Mouse (Mus musculus): ENCODE data around the gene Gdpd3.

Gene Gdpd3

GRCm38 (mm10) chr7:126786142-126786541 is 20.0 kb downstream of the Gdpd3 start:
- no peak for DNase-seq (ENCODE audit: low spot score in 2 of 2)

- DNase-seq (ENCODE audit: low spot score in 2 of 2), result no peak
Observed at GRCm38 (mm10) chr7:126789141-126789540, 23.0 kb downstream of the Gdpd3 start.

GRCm38 (mm10) chr7:126791851-126792720 is 26.0 kb downstream of the Gdpd3 start, which contains the start of gene Ppp4c:
Gene Ppp4c, minus strand, starts transcription at chr7:126792496.
- peak; percentile 92 to 97 for DNase-seq (ENCODE audit: low spot score in 2 of 2)

DNA sequence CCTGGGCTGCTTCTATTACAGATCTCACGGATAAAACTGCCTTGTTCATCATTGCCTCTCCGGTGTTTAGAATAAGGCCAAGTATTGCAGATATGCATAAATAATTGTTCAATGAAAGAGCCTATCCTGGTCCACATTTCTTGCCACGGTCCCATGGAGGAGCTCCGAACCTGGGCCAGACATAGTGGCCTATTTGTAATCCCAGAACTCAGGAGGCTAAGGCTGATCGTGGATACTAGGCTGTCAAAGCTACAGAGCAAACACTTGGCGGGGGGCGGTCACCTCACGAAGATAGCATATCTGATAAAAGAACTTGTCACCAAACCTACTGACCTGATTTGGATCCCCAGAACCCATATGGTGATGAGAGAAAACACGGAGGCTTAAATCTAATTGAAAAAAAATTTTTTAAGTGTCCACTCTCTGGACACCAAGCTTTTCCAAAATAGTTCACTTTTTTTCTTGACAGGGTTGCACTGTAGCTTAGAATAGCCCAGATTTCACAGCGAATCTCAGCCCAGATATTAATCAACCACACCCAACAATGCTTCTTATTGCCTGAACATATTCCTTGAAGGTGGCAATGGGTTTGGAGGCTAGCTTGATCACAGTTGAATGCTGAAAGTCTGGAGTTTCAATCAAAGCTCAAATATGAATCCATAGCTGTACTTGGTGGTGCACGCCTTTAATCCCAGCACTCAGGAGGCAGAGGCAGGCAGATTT is 26.7 kb downstream of the Gdpd3 start:
- no peak for DNase-seq (ENCODE audit: low spot score in 2 of 2)

GRCm38 (mm10) chr7:126793456-126794270 is 27.5 kb downstream of the Gdpd3 start:
- no peak for DNase-seq (ENCODE audit: low spot score in 2 of 2)

GRCm38 (mm10) chr7:126794271-126794605 is 28.1 kb downstream of the Gdpd3 start:
- DNase-seq (ENCODE audit: low spot score in 2 of 2), result no peak

DNA sequence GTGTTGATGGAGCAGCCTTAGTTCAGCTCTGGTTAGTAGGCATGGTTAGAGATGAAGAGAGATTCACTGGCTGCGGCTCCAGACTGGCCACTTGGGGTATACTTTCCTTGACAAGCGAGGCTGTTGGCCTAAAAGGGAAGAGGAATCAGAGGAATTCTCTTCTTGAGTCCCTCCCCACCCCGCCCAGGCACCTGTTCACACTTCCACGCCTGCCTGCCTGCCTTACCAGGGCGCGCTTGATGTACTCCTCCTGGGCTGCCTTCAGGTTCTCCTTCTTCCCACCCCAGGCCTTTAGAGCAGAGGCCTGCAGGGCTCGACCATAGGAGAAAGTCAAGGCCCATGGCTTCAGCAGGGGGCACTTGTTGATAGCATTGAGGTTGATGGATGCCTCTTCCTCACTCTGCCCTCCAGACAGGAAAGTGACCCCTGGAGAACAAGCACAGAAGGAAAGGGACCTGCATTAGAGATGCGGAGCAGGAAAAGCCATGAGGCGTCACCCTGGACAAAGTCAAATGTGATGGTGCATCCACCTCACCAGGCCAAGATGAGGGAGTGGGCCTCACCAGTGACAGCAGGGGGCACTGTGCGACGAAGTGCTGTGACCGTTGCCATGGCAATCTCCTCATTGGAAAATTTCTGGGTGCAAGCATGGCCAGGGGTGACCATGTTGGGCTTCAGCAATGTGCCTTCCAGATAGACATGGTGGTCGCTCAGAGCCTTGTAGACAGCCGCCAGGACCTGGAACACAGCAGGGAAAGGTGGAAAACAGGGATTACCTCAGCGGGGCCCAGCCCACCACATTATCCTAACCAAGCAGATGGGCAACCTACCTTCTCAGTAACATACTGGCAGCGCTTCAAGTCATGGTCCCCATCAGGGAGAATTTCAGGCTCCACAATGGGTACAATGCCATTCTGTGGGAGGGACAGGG is 29.5 kb downstream of the Gdpd3 start:
- no peak for DNase-seq (ENCODE audit: low spot score in 2 of 2)

DNA sequence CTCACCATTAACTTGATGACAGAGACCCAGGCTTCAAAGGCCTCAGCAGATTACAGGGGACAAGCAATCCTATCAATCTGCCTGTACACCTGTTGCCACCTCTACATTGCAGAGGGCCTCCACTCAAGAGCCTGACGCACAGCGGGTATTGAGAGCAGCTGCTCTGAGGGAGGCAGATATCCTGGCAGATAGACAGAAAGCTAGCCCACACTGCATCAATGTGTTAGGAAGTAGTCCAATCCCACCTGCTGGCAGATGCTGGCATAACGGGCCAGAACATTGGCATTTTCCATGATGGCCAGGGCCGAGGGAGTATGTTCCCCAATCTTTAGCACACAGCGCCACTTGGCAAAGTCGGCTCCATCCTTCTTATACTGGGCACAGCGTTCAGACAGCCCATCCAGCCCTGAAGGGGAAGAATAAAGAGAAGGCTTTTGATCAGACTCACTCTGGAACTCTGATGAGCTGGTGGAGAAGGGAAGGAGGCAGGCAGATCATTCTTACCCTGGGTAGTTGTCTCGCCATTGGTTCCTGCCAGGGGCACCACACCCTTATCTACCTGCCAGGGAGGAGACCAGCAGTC is 30.3 kb downstream of the Gdpd3 start:
- no peak for DNase-seq (ENCODE audit: low spot score in 2 of 2)

DNA sequence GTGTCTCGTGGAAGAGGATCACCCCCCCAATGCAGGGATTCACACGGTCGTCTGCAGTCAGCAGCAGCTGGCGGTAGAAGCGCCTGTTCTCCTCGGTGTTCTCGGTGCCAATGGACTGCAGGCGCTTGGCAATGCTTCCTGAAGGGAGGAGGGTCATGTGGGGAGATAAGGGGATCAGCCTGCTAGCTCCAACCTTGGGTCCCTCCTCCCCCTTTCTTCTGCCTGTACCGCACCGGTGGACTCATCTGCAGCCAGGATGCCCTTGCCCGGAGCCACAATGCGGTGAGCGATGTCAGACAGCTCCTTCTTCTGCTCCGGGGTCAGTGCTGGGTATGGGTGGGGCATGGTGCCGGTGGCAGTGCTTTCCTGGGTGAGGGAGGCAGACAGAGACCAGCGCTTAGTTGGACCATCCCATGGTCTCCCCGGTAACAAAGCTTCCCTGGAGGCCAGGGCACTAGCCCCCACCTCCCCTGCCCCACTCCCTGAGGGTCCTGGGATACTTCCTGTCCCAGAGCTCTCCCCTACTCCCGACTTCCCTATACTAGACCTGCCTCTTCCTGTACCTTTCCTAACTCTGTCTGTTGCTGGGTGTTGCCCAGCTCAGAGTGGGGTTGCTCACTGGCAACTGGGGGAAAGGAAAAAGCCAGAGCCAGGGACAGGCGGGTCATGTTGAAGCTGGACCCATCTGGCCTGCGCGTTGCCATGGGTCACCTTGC is 31.4 kb downstream of the Gdpd3 start, which contains the start of gene Fam57b:
TSS of gene Fam57b (plus strand) at position 258 of the 716 bp plus-strand sequence.
- peak in 1 of 2 experiments; percentile 31 for DNase-seq (ENCODE audit: low spot score in 2 of 2)

- no peak for DNase-seq (ENCODE audit: low spot score in 2 of 2)
Observed at GRCm38 (mm10) chr7:126798127-126799049, 32.3 kb downstream of the Gdpd3 start.

GRCm38 (mm10) chr7:126799050-126799467 is 32.9 kb downstream of the Gdpd3 start:
- DNase-seq (ENCODE audit: low spot score in 2 of 2), result peak; percentile 96 to 97

DNA sequence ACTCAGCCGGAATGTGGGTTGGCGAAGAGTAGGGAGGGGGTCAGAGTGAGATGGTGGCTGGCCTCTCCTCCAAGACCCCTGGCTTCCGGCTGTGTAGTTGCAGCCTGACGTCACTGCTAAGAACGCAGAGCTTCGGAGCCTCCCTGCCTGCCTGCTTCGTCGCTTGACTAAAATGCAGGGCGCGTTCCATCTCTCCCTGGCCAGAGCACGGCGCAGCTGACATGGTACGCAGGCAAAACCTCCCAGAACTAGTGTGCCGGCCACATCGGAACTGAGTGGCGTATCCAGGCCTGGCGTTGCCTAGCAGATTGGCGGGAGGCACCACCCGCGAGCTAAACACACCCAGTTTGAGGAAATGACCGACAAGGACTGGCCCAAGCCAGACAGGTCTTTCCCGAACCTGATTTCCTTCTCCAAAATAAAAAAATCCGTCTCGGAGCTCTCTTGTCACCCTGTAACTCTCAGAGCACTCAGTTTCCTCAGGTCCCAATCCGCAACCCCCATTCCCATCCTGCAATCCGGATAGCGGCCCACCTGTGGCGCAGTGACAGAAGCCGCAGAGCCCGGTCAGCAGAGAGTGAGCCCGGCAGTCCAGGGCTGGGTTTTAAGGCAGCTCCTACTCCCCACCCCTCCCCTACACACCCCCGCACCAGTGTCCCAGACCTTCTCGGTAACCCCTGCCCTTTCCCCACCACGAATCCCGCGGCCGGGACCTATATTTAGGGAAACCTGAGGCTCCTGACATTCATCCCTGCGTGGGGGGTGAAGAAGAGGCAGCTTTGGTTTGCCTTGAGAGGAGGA is 33.5 kb downstream of the Gdpd3 start:
- DNase-seq (ENCODE audit: low spot score in 2 of 2), result no peak

- DNase-seq (ENCODE audit: low spot score in 2 of 2), result no peak
Observed at GRCm38 (mm10) chr7:126800269-126801056, 34.3 kb downstream of the Gdpd3 start.

GRCm38 (mm10) chr7:126801057-126801422 is 34.9 kb downstream of the Gdpd3 start:
- no peak for DNase-seq (ENCODE audit: low spot score in 2 of 2)

DNA sequence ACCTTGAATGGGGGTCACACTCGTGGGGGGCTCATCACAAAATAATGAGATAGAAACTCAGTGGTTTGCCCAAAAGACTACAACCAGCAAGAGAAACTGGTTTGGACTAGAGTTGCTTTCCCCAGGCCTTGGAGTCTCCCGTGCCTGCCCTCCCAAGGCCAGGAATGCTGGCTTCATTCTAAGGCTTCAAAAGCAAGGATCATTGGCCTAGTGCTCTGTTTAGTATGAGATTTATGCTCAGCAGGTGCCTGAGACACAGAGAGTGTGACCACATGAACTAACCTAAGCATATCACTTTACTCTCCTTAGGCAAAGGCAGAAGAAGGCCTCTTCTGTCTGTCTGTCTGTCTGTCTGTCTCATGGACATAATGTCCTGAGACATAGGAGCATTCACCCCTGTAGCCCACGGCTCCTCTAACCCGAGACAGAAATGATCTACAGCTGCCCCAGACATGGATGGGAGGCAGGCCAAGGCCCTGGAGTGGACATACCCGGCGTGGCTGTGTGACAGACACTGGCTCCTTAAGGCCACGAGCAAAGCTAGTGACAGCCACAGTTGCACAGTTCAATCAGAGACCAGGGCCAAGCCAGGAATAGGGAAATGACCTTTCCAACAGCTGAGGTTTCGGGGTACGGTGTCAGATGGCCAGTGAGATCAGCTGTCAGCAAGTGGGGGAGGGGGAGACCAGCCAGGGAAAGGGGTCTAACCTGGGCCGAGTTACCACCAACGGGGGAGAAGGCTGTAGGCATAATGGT is 36.2 kb downstream of the Gdpd3 start:
- no peak for DNase-seq (ENCODE audit: low spot score in 2 of 2)

DNA sequence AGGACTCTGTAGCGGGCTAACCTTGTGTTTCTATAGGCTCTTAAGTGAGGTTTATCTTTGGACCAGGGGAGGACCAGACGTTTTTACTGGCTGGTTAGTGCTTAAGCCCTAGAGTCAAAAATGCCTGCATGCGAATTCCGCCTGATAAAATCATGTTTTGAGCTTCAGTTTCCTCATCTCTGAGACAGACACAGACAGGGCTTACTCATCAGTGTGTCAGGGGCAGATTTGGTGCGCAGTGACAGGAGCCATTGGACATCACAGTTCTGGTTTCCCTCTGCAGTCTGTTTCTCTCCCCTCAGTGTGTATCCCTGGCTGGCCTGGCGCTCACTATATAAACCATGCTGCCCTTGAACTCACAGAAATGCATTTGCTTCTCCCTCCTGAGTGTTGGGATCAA is 37.0 kb downstream of the Gdpd3 start:
- no peak for DNase-seq (ENCODE audit: low spot score in 2 of 2)
